Mouse (Mus musculus): ENCODE results near the gene Tmem150c. TPM values are rescaled to one million over a fixed set of nuclear protein-coding genes. Genes with fewer than 3 reads are reported as not detected.
A peak's percentile ranks its signal among the peaks of the same experiment; 100 is the strongest.

Gene Tmem150c
- total RNA-seq, 1 experiment: 0.22 TPM

GRCm38 (mm10) chr5:100047871-100048270 is 111.7 kb downstream of the Tmem150c start:
- Histone ChIP-seq H3K36me3 (ENCODE audit: control insufficient read depth, insufficient read depth, low read length, poor library complexity, severe bottlenecking) (peaks cover 8% of the 10 kb centered on the region; the same call in 1 of the 2 replicates), H3K27ac (ENCODE audit: insufficient read depth, low read depth, low read length, poor library complexity, severe bottlenecking) (peak overlapping the region; percentile 22; the same call in 1 of the 2 replicates)
- in situ Hi-C loops (cut with MboI; ENCODE audit: low sequenced_read_pairs in 2 of 2, unreplicated experiment in 2 of 2): no loop called here

GRCm38 (mm10) chr5:100047143-100047640 is 112.4 kb downstream of the Tmem150c start:
- H3K27ac ChIP-seq (ENCODE audit: insufficient read depth, low read depth, low read length, poor library complexity, severe bottlenecking): no peak overlapping the region; the same call in 1 of the 2 replicates
- peaks cover 5 to 15% of the 10 kb centered on the region in 2 experiments for H3K4me1 ChIP-seq (ENCODE audit: control insufficient read depth in 2 of 2, insufficient read depth in 2 of 2, low read length in 2 of 2, poor library complexity in 1 of 2)
- no peak overlapping the region; the same call in 1 of the 2 replicates for H3K9ac ChIP-seq (ENCODE audit: insufficient read depth, low read depth, low read length, poor library complexity, severe bottlenecking)
- H3K36me3 ChIP-seq (ENCODE audit: control insufficient read depth, insufficient read depth, low read length, poor library complexity, severe bottlenecking): peaks cover 5% of the 10 kb centered on the region; the same call in 1 of the 2 replicates
- H3K9me3 ChIP-seq (ENCODE audit: control insufficient read depth, insufficient read depth, low read depth, low read length): no peaks in the 10 kb centered on the region
- TF ChIP-seq HCFC1 (IDR thresholded peaks at IDR 0.05; ENCODE audit: borderline replicate concordance, insufficient read depth, low read length): no peak
- no peak for TF ChIP-seq ZNF384 (IDR thresholded peaks at IDR 0.05; ENCODE audit: low read depth, low read length)
- no peak for TF ChIP-seq MAFK (IDR thresholded peaks at IDR 0.05; ENCODE audit: insufficient read depth, low read depth, low read length)
- TF ChIP-seq ZC3H11A (IDR thresholded peaks at IDR 0.05; ENCODE audit: borderline replicate concordance, low read depth, low read length): no peak
- no peak for TF ChIP-seq CHD2 (IDR thresholded peaks at IDR 0.05; ENCODE audit: low read depth, low read length)
- no peak for DNase-seq (ENCODE audit: low read depth, low spot score)
- in situ Hi-C loops (cut with MboI; ENCODE audit: low sequenced_read_pairs in 2 of 2, unreplicated experiment in 2 of 2): no loop called here
- H3K4me3 ChIP-seq (ENCODE audit: insufficient read depth in 1 of 2, low read depth in 1 of 2, low read length in 2 of 2, poor library complexity in 1 of 2, severe bottlenecking in 1 of 2): 0 out of 4 replicates have a peak overlapping the region, but pooled peaks have one; percentile 5 to 6

More at GRCm38 (mm10) chr5:100047871-100048270, 111.7 kb downstream of the Tmem150c start:
- Histone ChIP-seq H3K4me1 (ENCODE audit: control insufficient read depth in 2 of 2, insufficient read depth in 2 of 2, low read length in 2 of 2, poor library complexity in 1 of 2) (peaks cover 5 to 16% of the 10 kb centered on the region in 2 experiments), H3K9ac (ENCODE audit: insufficient read depth, low read depth, low read length, poor library complexity, severe bottlenecking) (peak overlapping the region; percentile 12; the same call in 1 of the 2 replicates), H3K9me3 (ENCODE audit: control insufficient read depth, insufficient read depth, low read depth, low read length) (no peaks in the 10 kb centered on the region), H3K4me3 (ENCODE audit: insufficient read depth in 1 of 2, low read depth in 1 of 2, low read length in 2 of 2, poor library complexity in 1 of 2, severe bottlenecking in 1 of 2) (peak overlapping the region in 1 of 2 experiments; percentile 6; a peak in 1 of 4 replicates)
- TF ChIP-seq CHD2 (IDR thresholded peaks at IDR 0.05; ENCODE audit: low read depth, low read length): no peak
- no peak for TF ChIP-seq ZNF384 (IDR thresholded peaks at IDR 0.05; ENCODE audit: low read depth, low read length)
- no peak for TF ChIP-seq ZC3H11A (IDR thresholded peaks at IDR 0.05; ENCODE audit: borderline replicate concordance, low read depth, low read length)
- no peak for TF ChIP-seq MAFK (IDR thresholded peaks at IDR 0.05; ENCODE audit: insufficient read depth, low read depth, low read length)
- no peak for TF ChIP-seq HCFC1 (IDR thresholded peaks at IDR 0.05; ENCODE audit: borderline replicate concordance, insufficient read depth, low read length)
- DNase-seq (ENCODE audit: low read depth, low spot score): no peak

DNA sequence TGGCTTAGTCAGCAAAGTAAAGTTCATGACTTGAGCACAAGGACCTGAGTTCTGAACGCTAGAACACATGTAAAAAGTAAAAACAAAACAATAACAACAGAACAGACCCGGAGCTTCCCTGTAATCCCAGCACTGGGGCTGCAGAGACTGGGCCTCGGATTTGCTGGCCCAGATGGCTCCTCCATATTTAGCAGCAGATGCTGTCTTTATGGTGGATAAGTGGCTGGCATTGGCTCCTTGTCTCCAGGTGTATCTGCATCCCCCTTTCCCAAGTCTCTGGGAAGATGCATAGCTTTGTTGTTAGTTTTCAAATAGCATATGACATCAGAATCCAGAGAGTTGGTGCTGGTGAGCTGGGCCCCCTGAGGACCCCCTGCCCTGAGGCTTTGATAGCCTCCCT is 113.5 kb downstream of the Tmem150c start:
- no peak overlapping the region for H3K27ac ChIP-seq (ENCODE audit: insufficient read depth, low read depth, low read length, poor library complexity, severe bottlenecking)
- peaks cover 5% of the 10 kb centered on the region; the same call in 1 of the 2 replicates for H3K36me3 ChIP-seq (ENCODE audit: control insufficient read depth, insufficient read depth, low read length, poor library complexity, severe bottlenecking)
- TF ChIP-seq ZNF384 (IDR thresholded peaks at IDR 0.05; ENCODE audit: low read depth, low read length) (no peak), MAFK (IDR thresholded peaks at IDR 0.05; ENCODE audit: insufficient read depth, low read depth, low read length) (no peak), CHD2 (IDR thresholded peaks at IDR 0.05; ENCODE audit: low read depth, low read length) (no peak), ZC3H11A (IDR thresholded peaks at IDR 0.05; ENCODE audit: borderline replicate concordance, low read depth, low read length) (no peak), HCFC1 (IDR thresholded peaks at IDR 0.05; ENCODE audit: borderline replicate concordance, insufficient read depth, low read length) (no peak)
- H3K9me3 ChIP-seq (ENCODE audit: control insufficient read depth, insufficient read depth, low read depth, low read length): no peaks in the 10 kb centered on the region
- no peak overlapping the region for H3K4me3 ChIP-seq (ENCODE audit: insufficient read depth in 1 of 2, low read depth in 1 of 2, low read length in 2 of 2, poor library complexity in 1 of 2, severe bottlenecking in 1 of 2)
- H3K9ac ChIP-seq (ENCODE audit: insufficient read depth, low read depth, low read length, poor library complexity, severe bottlenecking): no peak overlapping the region
- DNase-seq (ENCODE audit: low read depth, low spot score): no peak
- H3K4me1 ChIP-seq (ENCODE audit: control insufficient read depth in 2 of 2, insufficient read depth in 2 of 2, low read length in 2 of 2, poor library complexity in 1 of 2): peaks cover 8 to 15% of the 10 kb centered on the region in 2 experiments
- in situ Hi-C loops (cut with MboI; ENCODE audit: low sequenced_read_pairs in 2 of 2, unreplicated experiment in 2 of 2): no loop called here

GRCm38 (mm10) chr5:100044621-100045020 is 115.0 kb downstream of the Tmem150c start:
- Histone ChIP-seq H3K36me3 (ENCODE audit: control insufficient read depth, insufficient read depth, low read length, poor library complexity, severe bottlenecking) (peaks cover 4% of the 10 kb centered on the region; the same call in 1 of the 2 replicates), H3K27ac (ENCODE audit: insufficient read depth, low read depth, low read length, poor library complexity, severe bottlenecking) (peak overlapping the region; percentile 85), H3K9me3 (ENCODE audit: control insufficient read depth, insufficient read depth, low read depth, low read length) (no peaks in the 10 kb centered on the region), H3K9ac (ENCODE audit: insufficient read depth, low read depth, low read length, poor library complexity, severe bottlenecking) (peak overlapping the region; percentile 30), H3K4me1 (ENCODE audit: control insufficient read depth in 2 of 2, insufficient read depth in 2 of 2, low read length in 2 of 2, poor library complexity in 1 of 2) (peaks cover 9 to 11% of the 10 kb centered on the region in 2 experiments), H3K4me3 (ENCODE audit: insufficient read depth in 1 of 2, low read depth in 1 of 2, low read length in 2 of 2, poor library complexity in 1 of 2, severe bottlenecking in 1 of 2) (peak overlapping the region; percentile 23 to 29)
- in situ Hi-C loops (cut with MboI; ENCODE audit: low sequenced_read_pairs in 2 of 2, unreplicated experiment in 2 of 2): no loop called here
- no peak for DNase-seq (ENCODE audit: low read depth, low spot score)
- TF ChIP-seq HCFC1 (IDR thresholded peaks at IDR 0.05; ENCODE audit: borderline replicate concordance, insufficient read depth, low read length) (no peak), CHD2 (IDR thresholded peaks at IDR 0.05; ENCODE audit: low read depth, low read length) (no peak), ZC3H11A (IDR thresholded peaks at IDR 0.05; ENCODE audit: borderline replicate concordance, low read depth, low read length) (no peak), MAFK (IDR thresholded peaks at IDR 0.05; ENCODE audit: insufficient read depth, low read depth, low read length) (no peak), ZNF384 (IDR thresholded peaks at IDR 0.05; ENCODE audit: low read depth, low read length) (no peak)
